In the genomic region with DNA sequence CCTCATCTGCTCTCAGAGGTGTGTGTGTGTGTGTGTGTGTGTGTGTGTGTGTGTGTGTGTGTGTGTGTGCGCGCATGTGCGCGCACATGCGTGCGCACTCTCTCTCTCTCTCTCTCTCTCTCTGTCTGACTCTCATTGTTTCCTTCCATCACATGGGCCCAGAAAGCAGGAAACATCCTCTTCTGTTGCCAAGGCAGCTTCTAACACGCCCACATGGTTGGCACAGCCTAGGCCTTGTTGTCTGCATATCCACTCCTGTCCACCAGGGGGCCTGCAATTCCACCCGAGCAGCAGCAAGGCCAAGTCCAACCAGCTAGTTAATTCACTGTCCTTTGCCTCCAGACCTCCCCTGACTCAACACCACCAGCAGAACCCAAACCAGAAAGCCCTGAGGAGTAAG, we compare ENCODE assay signal across 8 mouse cellular contexts. TPM values are rescaled to one million over a fixed set of nuclear protein-coding genes. Genes with fewer than 3 reads are reported as not detected.
A peak's percentile ranks its signal among the peaks of the same experiment; 100 is the strongest.
DNase-seq lines count a peak whose midpoint lies in the region; ATAC-seq lines count a peak whose summit lies in the region.

No protein-coding gene starts in this region.

- 5% methylated on average over 2 of the region's 8 CpGs for WGBS in heart, embryonic 13.5 days
- 51% methylated on average over 8 of the region's 8 CpGs for WGBS in liver, embryonic 12.5 days (ENCODE audit: insufficient replicate concordance)
- WGBS in stomach, embryonic 16.5 days: 42% methylated on average over 8 of the region's 8 CpGs

- peaks cover 3% of the 10 kb centered on the region; the same call in 1 of the 2 replicates for H3K27me3 ChIP-seq in heart, embryonic 13.5 days (replicated peaks)
- 0 out of 2 replicates have a peak, but pooled peaks cover 7% of the 10 kb centered on the region for H3K27me3 ChIP-seq in liver, embryonic 12.5 days (replicated peaks)
- H3K27me3 ChIP-seq in stomach, embryonic 16.5 days (ENCODE audit: control insufficient read depth, insufficient read depth, low read length): no peaks in the 10 kb centered on the region

- peaks cover 64% of the 10 kb centered on the region for H3K4me1 ChIP-seq in heart, embryonic 13.5 days
- H3K4me1 ChIP-seq in liver, embryonic 12.5 days: peaks cover 76% of the 10 kb centered on the region
- H3K4me1 ChIP-seq in stomach, embryonic 16.5 days (ENCODE audit: control insufficient read depth, insufficient read depth, low read length): peaks cover 46% of the 10 kb centered on the region

- H3K9me3 ChIP-seq in heart, embryonic 13.5 days: no peaks in the 10 kb centered on the region
- no peaks in the 10 kb centered on the region for H3K9me3 ChIP-seq in liver, embryonic 12.5 days (replicated peaks)
- H3K9me3 ChIP-seq in stomach, embryonic 16.5 days (replicated peaks; ENCODE audit: control insufficient read depth, low read length): no peaks in the 10 kb centered on the region

- peak overlapping the region; percentile 83 for H3K4me3 ChIP-seq in heart, embryonic 13.5 days
- H3K4me3 ChIP-seq in liver, embryonic 12.5 days: peak overlapping the region; percentile 77
- peak overlapping the region; percentile 75 for H3K4me3 ChIP-seq in stomach, embryonic 16.5 days (replicated peaks; ENCODE audit: low read length)

- DNase-seq in CD4-positive, CD25-positive, alpha-beta regulatory T cell, adult 2 months (ENCODE audit: low read depth, low spot score): peak; percentile 96
- DNase-seq in brain, embryonic 18.5 days (ENCODE audit: low read depth, low spot score): peak; percentile 81
- peak; percentile 81 for DNase-seq in fat pad, adult 2 months (ENCODE audit: extremely low read depth, low read depth, low spot score)
- DNase-seq in kidney, postnatal 10 days: peak; percentile 87
- peak; percentile 80 for DNase-seq in neural tube, embryonic 10.5 days (ENCODE audit: extremely low spot score, low spot score)

- ATAC-seq in heart, embryonic 13.5 days (ENCODE audit: extremely low read depth, insufficient number of reproducible peaks, low FRiP score, low TSS enrichment): no peak
- ATAC-seq in liver, embryonic 12.5 days: peak; percentile 11; the same call in 1 of the 2 replicates
- peak; percentile 22 for ATAC-seq in stomach, embryonic 16.5 days (ENCODE audit: insufficient read depth, low FRiP score)

- peak overlapping the region; percentile 59 for H3K27ac ChIP-seq in heart, embryonic 13.5 days (replicated peaks)
- peak overlapping the region; percentile 37; the same call in 1 of the 2 replicates for H3K27ac ChIP-seq in liver, embryonic 12.5 days
- no peak overlapping the region for H3K27ac ChIP-seq in stomach, embryonic 16.5 days (ENCODE audit: low read length)

- H3K9ac ChIP-seq in heart, embryonic 13.5 days: peak overlapping the region; percentile 86
- H3K9ac ChIP-seq in liver, embryonic 12.5 days: peak overlapping the region; percentile 84
- H3K9ac ChIP-seq in stomach, embryonic 16.5 days (ENCODE audit: low read length): peak overlapping the region; percentile 78; the same call in 1 of the 2 replicates

- H3K4me2 ChIP-seq in heart, embryonic 13.5 days: peak overlapping the region; percentile 95
- peak overlapping the region; percentile 78 for H3K4me2 ChIP-seq in liver, embryonic 12.5 days
- peak overlapping the region; percentile 55 for H3K4me2 ChIP-seq in stomach, embryonic 16.5 days (ENCODE audit: low read depth, low read length)

- peaks cover 40% of the 10 kb centered on the region for H3K36me3 ChIP-seq in heart, embryonic 13.5 days
- peaks cover 55% of the 10 kb centered on the region for H3K36me3 ChIP-seq in liver, embryonic 12.5 days
- peaks cover 9% of the 10 kb centered on the region; the same call in 1 of the 2 replicates for H3K36me3 ChIP-seq in stomach, embryonic 16.5 days (ENCODE audit: control insufficient read depth, insufficient read depth, low read length)

RNA-seq across cellular contexts. Expression of gene Mxd3, which starts 2.0 kb away (rescaled TPM):
- polyA plus RNA-seq in heart, embryonic 13.5 days (2015; fragmentation: Nextera tagmentation; extraction: Ambion mirVana): 21.1 and 22.1 TPM in 2 replicates
- polyA plus RNA-seq in liver, embryonic 12.5 days (2016; fragmentation: Nextera tagmentation; extraction: Ambion mirVana): 18.5 and 19.7 TPM in 2 replicates
- polyA plus RNA-seq in stomach, embryonic 16.5 days (2015; fragmentation: Nextera tagmentation; extraction: Ambion mirVana): 31.8 and 35.5 TPM in 2 replicates

RNA-seq across cellular contexts. Expression of gene Rab24, which starts 5.9 kb away (rescaled TPM):
- 54.3 and 62.8 TPM in 2 replicates for polyA plus RNA-seq in heart, embryonic 13.5 days (2015; fragmentation: Nextera tagmentation; extraction: Ambion mirVana)
- polyA plus RNA-seq in liver, embryonic 12.5 days (2016; fragmentation: Nextera tagmentation; extraction: Ambion mirVana): 57.6 and 64.1 TPM in 2 replicates
- 76.2 and 79.2 TPM in 2 replicates for polyA plus RNA-seq in stomach, embryonic 16.5 days (2015; fragmentation: Nextera tagmentation; extraction: Ambion mirVana)

RNA-seq across cellular contexts. Expression of gene Prelid1, which starts 7.3 kb away (rescaled TPM):
- polyA plus RNA-seq in heart, embryonic 13.5 days (2015; fragmentation: Nextera tagmentation; extraction: Ambion mirVana): 355 and 381 TPM in 2 replicates
- polyA plus RNA-seq in liver, embryonic 12.5 days (2016; fragmentation: Nextera tagmentation; extraction: Ambion mirVana): 290 and 318 TPM in 2 replicates
- 444 and 484 TPM in 2 replicates for polyA plus RNA-seq in stomach, embryonic 16.5 days (2015; fragmentation: Nextera tagmentation; extraction: Ambion mirVana)

RNA-seq across cellular contexts. Expression of gene Lman2, which starts 35.0 kb away (rescaled TPM):
- polyA plus RNA-seq in heart, embryonic 13.5 days (2015; fragmentation: Nextera tagmentation; extraction: Ambion mirVana): 73.5 and 81.7 TPM in 2 replicates
- polyA plus RNA-seq in liver, embryonic 12.5 days (2016; fragmentation: Nextera tagmentation; extraction: Ambion mirVana): 85.4 and 87.9 TPM in 2 replicates
- polyA plus RNA-seq in stomach, embryonic 16.5 days (2015; fragmentation: Nextera tagmentation; extraction: Ambion mirVana): 112 and 113 TPM in 2 replicates

RNA-seq across cellular contexts. Expression of gene Rgs14, which starts 41.9 kb away (rescaled TPM):
- 0.32 TPM in 2 replicates for polyA plus RNA-seq in heart, embryonic 13.5 days (2015; fragmentation: Nextera tagmentation; extraction: Ambion mirVana)
- polyA plus RNA-seq in liver, embryonic 12.5 days (2016; fragmentation: Nextera tagmentation; extraction: Ambion mirVana): 1.9 and 2.5 TPM in 2 replicates
- polyA plus RNA-seq in stomach, embryonic 16.5 days (2015; fragmentation: Nextera tagmentation; extraction: Ambion mirVana): 1.00 and 1.6 TPM in 2 replicates
